Mouse (Mus musculus) naive thymus-derived CD4-positive, alpha-beta T cell, adult 2 months (primary cell): ENCODE data around the gene Nmnat1.
"Not testable (repeated sequence)": the region's sequence is repeated elsewhere in the genome, so short reads cannot be mapped to it uniquely, and the experiment has no call there.

Experiments
- DNase-seq: peaks from one replicate; pipeline ENCODE4 v3.0.0-alpha.2; 2011; ENCODE audit warnings: low read depth

Gene Nmnat1

DNA sequence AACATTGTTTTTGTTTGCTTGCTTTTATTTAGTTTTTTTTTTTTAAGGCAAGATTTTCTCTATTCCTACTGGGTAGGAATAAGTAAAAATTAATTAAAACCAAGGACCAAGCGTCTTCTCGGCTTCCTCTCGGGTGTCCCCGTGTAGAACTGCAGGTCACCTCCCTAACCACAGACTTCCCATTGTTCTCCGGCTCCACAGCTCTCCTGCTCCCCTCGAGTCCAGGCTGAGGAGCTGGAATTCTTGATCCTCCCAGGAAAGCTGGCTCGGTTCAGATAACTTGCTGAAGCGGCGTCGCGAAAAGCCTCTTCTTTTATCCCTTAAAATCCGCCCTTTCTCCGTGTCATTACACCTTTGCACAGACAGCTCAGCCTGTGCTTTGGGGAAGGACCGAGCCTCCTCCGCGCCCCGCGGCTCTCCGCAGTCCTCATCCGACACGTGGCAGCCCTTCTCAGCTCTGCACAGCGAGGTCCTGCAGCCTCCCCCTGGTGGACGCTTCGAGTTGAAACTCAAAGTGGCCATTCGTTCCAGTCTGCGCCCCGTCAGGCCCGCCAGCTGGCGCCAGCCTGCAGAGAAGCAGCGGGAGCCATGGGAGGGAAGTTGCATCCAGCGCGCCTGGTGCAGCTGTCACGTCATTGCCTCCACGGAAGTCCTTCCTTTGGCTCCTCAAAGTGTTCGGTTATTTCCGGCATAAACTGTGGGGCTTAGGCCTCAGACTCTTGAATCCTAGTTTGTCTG is 39.9 kb downstream of the Nmnat1 start:
- DNase-seq, result peak; percentile 91

DNA sequence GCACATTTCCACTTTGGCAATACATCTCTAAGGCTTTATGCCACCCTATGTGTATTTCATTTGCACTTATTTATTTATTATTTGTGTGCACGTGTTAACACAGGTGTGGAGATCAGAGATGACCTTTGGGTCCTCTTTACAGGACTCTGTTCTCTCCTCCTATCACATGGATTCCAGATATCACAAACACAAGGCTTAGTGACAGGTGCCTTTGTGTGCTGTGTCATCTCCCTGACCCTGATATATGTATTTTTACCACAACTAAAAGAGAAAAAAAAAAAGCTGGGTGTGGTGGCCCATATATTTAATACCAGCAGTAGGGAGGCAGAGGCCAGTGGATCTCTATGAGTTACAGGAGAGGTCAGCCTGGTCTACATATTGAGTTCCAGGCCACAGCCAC is 40.5 kb downstream of the Nmnat1 start:
- no peak for DNase-seq

DNA sequence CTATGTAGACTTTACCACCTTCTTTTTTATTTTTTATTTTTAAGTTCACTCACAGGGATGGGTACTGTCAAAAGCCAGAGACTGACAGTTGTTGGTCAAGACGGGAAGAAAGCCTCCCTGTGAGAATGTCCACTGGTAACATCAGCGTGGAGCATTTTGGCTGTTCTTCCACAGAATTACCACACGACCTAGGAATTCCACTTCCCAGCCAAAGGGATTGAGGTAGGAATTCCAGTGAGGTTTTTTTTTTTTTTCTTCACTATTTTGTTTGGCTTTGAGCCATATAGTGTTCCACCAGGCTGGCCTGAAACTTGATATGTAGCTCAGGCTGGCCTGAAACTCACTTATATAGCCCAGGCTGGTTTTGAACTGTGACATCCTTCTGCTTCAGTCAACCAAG is 42.6 kb downstream of the Nmnat1 start:
- DNase-seq, result no peak

DNA sequence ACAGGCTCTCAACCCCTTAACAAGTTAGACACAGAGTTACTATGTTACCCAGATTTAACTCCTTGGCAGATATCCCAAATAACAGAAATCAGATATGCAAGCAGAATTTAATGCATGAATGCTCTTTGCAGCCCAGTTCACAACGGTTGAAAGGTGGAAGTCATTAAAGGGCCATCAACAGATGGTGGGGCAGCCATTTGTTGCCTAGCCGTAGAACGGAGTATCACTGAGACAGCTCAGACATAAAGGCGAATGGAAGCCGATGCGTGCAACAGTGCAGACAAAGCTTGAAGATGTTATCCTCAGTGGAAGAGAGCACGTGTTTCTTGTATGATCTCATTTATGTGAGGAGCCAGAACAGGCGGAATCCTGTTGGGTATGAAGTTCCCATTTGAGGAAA is 44.4 kb downstream of the Nmnat1 start:
- DNase-seq, result no peak

DNA sequence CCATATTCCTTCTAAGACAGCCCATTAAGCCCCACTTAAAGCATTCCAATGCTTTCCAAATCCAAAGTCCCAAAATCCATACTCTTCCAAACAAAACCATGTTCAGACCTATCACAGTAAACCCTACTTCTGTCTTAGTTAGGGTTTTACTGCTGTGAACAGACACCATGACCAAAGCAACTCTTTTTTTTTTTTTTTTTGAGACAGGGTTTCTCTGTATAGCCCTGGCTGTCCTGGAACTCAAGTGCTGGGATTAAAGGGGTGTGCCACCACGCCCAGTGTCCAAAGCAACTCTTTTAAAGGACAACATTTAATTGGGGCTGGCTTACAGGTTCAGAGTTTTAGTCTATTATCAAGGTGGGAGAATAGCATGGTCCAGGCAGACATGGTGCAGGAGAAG is 53.1 kb downstream of the Nmnat1 start:
- not testable (repeated sequence) for DNase-seq

DNA sequence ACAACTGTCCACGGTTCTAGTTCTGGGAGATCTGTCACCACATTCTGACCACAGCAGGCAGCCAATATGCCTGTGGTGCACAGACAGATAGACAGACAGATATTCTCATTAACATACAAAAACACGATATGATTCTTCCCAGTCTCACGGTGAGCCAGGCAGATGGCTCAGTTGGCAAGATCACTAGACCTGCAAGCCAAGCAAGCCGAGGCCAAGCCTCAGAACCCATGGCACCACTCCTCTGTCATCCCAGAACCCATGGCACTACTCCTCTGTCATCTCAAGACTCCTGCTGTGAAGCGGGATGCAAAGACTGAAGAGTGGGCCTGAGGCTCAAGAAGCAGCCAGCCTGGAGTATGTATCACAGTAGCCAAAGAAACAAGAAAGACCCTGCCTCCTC is 55.4 kb downstream of the Nmnat1 start:
- no peak for DNase-seq

DNA sequence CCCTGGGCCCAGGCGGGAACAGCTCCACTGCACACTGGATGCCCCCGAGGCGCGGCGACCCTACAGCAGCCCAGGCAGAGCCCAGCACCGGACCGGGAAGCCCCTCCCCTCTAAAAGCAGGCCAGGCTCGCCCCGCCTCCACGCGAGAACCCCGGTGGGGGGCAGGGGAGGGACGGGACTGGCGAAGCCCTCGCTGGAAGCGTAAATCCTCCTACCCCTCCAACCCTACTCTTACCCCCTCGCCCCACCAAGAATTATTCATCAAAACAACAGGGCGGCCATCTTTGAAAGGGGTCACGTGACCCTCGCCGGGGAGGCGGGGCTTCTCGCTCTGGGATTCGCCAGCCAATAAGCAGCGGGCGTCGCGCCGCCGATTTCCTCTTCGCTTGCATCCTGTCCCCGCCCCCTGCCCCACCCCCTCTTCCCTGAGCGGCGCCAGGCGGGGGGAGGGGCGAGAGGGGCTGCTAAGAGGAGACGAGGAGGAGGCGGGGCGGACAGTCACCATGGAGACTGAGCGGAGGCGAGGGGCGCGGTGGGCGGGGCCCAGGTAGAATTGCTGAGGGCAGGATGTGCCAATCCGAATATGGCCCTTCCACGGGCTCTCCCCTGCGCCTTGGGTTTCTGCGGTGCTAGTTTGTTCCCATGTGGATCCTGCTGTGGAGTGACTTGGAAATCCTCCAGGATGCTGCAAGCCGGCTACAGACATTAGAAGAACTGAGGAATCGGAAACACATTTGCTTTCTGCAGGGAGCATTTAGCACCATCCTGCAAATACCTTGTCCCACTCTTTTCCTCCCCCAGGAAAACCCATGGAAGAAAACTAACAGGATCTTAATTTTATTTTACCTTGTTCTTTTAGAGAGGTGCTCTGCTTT is 58.4 kb downstream of the Nmnat1 start, which contains the start of gene Ube4b:
Ube4b (minus strand) TSS at position 425 of the 875 bp plus-strand sequence.
- peak; percentile 98 for DNase-seq

DNA sequence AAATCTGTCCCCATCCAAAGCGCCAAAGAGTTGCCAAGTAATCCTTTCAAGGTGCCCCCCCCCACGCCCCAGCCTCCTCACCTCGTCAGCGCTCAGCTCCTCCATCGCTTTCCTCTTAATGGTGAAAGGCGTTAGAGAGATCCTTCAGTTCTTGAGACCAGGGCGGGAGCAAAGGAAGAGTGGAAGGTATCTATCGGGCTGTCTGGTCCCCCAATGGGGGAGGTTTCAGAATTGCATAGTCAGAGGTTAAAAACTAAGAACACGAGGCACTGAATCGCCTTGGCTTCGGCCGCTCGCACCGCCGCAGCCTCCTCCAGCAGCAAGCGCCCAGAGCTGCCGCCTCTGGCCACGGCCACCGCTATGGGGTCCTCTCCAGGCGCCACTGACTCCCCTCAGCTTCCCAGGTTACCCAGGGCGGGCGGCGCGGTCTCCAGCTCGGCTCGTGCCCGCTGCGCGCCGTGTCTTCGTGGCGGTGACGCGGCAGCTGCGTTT is 59.2 kb downstream of the Nmnat1 start:
- DNase-seq, result peak; percentile 49

DNA sequence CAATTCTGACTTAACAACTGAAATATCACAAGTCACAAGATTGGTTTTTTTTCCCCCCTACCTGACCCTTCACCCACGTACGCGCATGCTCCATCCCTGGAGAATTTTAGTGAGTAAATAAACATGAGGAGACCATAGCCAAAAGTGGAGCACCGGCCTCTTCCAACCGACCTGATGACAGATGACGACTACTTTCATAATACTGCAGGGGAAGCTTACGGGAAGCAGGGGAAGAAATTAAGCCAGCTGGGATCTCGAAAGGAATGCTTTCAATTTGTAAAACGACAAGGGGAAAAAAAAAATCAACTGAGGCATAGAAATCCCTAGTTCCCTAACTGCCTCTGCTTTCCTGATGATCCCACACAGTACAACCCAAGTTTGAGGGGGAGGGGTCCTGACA is 60.2 kb downstream of the Nmnat1 start:
- DNase-seq, result no peak

DNA sequence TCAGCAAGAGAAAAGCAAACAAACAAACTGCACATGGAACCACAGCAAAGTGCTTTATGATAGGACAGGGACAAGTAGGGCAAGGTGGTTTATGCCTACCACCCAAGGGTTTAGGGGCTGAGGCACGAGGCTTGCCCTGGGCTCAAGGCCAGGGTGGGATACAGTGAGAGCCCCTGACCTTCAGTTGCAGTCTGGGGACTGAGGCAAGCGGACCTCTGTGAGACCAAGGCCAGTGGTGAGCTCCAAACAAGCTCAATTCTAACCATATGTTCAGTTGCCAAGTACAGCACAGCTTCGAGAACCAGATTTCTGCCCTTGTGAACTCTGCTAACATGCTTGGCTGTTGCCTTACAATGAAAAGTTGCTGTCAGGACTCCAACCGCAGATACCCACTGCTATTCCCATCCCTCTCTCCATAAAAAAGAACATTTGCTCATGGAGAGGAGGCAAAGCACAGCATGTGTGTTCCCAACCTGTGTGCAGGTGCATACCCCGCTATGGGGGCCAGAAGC is 67.1 kb downstream of the Nmnat1 start:
- DNase-seq, result no peak
